Mouse (Mus musculus): ENCODE measurements around the gene Reep6.

DNA sequence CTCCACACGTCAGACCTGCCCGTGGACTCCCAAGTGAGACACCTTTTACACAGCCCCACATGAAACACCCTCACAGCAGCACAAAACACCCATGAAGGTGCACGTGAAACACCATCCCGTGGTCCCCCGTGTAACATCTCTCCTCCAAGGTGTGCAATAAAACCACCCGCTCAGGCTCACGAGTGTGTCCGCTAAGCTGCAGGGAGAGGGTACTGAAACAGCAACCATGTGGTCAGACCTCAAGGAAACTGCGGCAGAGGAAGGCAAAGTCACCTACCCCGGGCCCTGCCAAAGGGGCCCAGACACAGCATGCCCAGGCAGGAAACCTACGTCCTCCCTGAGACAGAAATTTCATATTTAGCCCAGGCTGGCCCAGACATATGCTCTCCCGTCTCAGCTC lies 6.5 kb downstream of the Reep6 start:
- TF ChIP-seq CTCF (IDR thresholded peaks at IDR 0.05; ENCODE audit: low read depth) (no peak), EP300 (optimal IDR thresholded peaks at IDR 0.05) (no peak)

Data from stomach, postnatal 0 days (tissue).